Mouse (Mus musculus): ENCODE measurements at regions not wholly inside any gene's neighbourhood (a gene's known extent, or its start where the extent isn't known, plus 50 kb on each side); places are given as distances from the start of the nearest gene placed in this dataset.

- no peak for DNase-seq (ENCODE audit: low spot score in 2 of 2)
Observed at GRCm38 (mm10) chr10:122194139-122194538, 97.0 kb upstream of the Rxylt1 start.

GRCm38 (mm10) chr10:122193343-122193742 is 96.2 kb upstream of the Rxylt1 start:
- DNase-seq (ENCODE audit: low spot score in 2 of 2): peak in 1 of 2 experiments; percentile 45

GRCm38 (mm10) chr10:122185152-122185745 is 88.1 kb upstream of the Rxylt1 start:
- peak in 1 of 2 experiments; percentile 8 for DNase-seq (ENCODE audit: low spot score in 2 of 2)

- DNase-seq (ENCODE audit: low spot score in 2 of 2): no peak
Observed at GRCm38 (mm10) chr10:122183025-122183424, 85.9 kb upstream of the Rxylt1 start.

- no peak for DNase-seq (ENCODE audit: low spot score in 2 of 2)
Observed at GRCm38 (mm10) chr10:122149038-122149437, 51.9 kb upstream of the Rxylt1 start.

GRCm38 (mm10) chr10:122148609-122149008 is 51.4 kb upstream of the Rxylt1 start:
- no peak for DNase-seq (ENCODE audit: low spot score in 2 of 2)

All from left cerebral cortex, adult 8-10 months (tissue).